Mouse (Mus musculus): ENCODE measurements around the gene Esr2.

GRCm38 (mm10) chr12:76197071-76197470 lies 20.0 kb upstream of the Esr2 start:
- TF ChIP-seq CTCF (IDR thresholded peaks at IDR 0.05; ENCODE audit: borderline replicate concordance, extremely low read depth, insufficient read depth, insufficient read length) = no peak
- no peak for TF ChIP-seq POLR2A (IDR thresholded peaks at IDR 0.05; ENCODE audit: borderline replicate concordance, extremely low read depth, insufficient read depth, insufficient read length, poor library complexity, severe bottlenecking)
